Mouse (Mus musculus) thymus, adult 2 months (tissue): Measurements from ENCODE around the gene Fam189b.

Source experiments
- CTCF ChIP-seq: fragments of 200-500 bp; IDR thresholded peaks from 2 replicates; pipeline ENCODE4 v1.5.1; 2012; ENCODE audit warnings: mild to moderate bottlenecking, control low read depth, low read length, moderate library complexity, borderline replicate concordance; ENCODE audit not compliant: control insufficient read depth, poor library complexity, insufficient read depth; ENCODE audit errors: extremely low read depth
- POLR2A ChIP-seq: fragments of 200-500 bp; IDR thresholded peaks from 2 replicates; pipeline ENCODE4 v1.6.1; 2012; ENCODE audit warnings: mild to moderate bottlenecking, low read length, control low read depth, moderate library complexity; ENCODE audit not compliant: control insufficient read depth, poor library complexity, insufficient read depth; ENCODE audit errors: extremely low read depth

DNA sequence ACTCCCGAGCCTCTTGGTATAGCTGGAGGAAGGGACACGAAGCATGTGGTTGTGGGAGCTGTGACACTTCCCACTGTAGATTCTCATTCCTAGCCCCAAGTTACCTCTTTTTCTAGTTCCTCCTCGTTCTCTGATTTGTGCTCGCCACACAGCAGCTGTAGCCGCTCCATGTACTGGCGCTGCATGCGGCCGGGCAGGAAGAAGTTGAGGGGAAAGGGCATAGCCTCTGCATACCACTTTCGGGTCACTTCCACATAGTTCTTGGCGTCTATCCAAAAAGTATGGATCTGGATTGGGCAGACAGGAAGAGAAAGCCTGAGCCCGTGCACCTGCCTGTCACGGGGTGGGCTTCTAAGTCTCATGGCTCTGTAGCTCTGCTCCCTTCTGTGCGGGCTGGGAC is 27.2 kb downstream of the Fam189b start:
- TF ChIP-seq POLR2A, result no peak
- TF ChIP-seq CTCF, result no peak
